Mouse (Mus musculus) mature B cell (primary cell): Measurements from ENCODE around the gene Sdsl.

Source experiments
- in situ Hi-C: fragments of 300-500 bp; cut with MboI; formaldehyde crosslinking; loops from 2 replicates; pipeline ENCODE4 v1.14.3; 2019

Gene Sdsl

GRCm38 (mm10) chr5:120456841-120457554 is 15.6 kb downstream of the Sdsl start:
- in situ Hi-C loops = no loop called here

DNA sequence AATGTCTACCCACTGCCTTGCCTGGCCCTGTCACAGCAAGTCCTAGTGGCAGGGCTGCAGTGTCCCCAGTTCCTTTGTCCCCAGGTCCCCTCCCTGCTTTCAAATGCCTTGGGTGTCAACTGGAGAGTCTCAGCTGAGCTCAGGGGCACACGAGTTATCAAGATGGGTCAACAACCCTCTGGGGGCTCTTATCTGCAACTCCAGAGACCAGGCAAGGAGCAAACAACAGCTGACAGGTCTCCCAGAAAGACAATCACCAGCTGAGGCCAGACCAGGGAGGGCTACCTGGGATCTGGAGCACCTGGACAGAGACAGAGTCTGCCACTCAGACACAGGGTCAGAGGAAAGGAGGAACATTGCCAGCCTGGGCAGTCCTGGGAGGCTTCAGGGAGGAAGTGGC is 16.4 kb downstream of the Sdsl start:
- in situ Hi-C loops = no loop called here

DNA sequence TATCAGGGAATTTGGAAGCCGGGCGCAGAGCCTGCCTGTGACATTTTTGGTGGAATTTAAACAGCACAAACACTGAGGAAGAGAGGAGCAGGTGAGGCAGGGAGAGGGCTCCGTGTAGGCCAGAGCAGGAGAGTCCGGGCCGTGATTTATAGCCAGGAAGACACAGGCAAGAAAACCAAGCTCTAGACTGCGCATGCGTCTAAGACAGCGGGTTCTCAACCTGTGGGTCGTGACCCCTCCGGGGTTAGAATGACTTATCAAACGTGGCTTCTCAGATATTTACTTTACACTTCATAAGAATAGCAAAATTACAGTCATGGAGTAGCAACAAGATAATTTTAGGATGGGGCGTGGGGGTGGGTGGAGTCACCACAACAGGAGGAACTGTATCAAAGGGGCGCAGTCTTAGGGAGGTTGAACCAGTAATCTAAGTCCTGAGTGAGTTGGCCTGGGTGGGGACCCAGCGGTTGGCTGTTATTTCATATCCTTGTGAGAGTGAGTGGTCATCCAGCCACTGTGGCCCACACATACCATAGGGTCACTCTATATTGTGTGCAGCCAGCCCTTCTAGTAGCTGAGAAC is 17.8 kb downstream of the Sdsl start:
- in situ Hi-C loops = no loop called here

DNA sequence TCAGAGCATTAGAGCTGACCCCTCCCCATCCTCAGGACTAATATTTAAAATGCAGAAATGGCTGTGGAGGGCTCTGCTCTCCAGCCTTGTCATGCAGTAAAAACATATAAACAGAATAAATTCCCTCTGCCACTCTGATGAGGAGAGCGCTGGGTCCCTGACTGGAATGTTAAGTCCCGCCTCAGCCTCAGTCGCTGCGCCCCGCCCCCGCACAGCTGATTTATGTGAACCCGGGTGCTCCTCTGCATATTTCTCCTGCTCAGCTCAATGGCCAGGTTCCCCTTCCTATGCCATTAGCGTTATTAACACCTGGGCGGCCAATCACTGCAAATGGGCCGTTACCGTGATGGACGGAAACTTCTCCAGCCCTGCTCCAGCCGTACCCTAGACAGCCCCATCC is 25.3 kb downstream of the Sdsl start:
- in situ Hi-C loops = no loop called here

DNA sequence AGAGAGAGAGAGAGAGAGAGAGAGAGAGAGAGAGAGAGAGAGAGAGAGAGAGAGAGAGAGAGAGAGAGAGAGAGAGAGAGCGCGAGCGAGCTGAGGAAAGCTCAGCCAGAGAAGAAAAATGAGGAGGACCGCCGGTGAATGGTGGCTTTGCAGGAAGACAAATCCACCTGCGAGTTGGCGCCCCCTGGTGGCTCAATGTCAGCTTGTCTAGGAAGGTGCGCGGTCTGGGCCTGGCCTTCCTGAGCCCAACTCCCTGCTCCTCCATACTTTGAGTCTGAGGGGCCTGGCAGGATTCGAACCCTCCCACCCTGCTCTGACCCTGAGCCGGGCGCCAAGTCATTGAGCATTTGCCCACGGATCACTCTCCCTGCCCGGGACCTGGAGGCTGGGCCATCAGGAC is 31.9 kb downstream of the Sdsl start:
- in situ Hi-C loops = no loop called here

DNA sequence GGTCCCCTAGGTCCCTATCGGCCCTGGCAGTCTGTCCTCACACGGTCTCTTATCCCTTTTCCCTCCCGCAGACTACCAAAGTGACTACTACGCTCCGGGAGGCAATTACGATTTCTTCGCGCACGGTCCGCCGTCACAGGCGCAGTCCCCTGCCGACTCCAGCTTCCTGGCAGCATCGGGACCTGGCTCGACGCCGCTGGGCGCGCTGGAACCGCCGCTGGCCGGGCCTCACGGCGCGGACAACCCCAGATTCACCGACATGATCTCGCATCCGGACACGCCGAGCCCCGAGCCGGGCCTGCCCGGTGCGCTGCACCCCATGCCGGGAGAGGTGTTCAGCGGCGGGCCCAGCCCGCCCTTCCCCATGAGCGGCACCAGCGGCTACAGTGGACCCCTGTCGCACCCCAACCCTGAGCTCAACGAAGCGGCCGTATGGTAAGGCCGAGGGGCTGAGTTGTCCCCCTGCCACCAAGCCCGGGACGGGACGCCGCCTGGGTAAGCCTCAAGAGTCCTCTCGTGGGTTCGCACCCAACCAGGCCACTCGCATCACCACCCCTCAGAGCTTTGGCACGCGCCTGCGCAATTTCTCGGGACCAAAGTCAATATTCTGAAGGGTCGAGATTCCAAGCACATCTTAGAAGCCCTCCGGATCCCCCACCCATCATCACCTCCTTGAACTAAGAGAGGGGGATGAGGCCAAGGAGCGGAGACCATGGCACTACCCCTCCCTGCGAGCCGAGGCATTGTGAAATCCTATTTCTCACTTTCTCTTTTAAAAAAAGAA is 32.5 kb downstream of the Sdsl start:
- in situ Hi-C loops = no loop called here

GRCm38 (mm10) chr5:120438991-120439710 is 33.5 kb downstream of the Sdsl start:
- in situ Hi-C loops = no loop called here

GRCm38 (mm10) chr5:120438469-120438868 is 34.1 kb downstream of the Sdsl start:
- in situ Hi-C loops = no loop called here

DNA sequence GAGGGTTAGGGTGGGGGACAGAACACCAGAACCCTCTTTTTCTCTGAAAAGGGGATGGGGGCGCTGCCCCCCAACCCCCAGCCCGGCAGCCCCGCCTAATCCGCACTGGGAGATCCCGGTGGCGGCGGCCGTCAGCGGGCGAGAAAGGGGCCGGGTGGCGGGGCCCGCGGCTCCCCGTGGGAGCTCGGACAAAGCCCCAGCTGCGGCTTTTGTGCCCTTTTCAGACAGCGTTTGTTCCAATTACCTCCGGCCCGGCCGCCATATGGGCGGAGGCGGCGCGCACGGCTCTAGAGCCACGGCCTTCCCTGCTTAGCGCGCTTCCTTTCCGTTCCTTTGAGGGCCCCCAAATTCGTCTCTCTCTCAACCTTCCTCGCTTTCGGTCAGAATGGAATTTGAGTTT is 34.6 kb downstream of the Sdsl start:
- in situ Hi-C loops = no loop called here

DNA sequence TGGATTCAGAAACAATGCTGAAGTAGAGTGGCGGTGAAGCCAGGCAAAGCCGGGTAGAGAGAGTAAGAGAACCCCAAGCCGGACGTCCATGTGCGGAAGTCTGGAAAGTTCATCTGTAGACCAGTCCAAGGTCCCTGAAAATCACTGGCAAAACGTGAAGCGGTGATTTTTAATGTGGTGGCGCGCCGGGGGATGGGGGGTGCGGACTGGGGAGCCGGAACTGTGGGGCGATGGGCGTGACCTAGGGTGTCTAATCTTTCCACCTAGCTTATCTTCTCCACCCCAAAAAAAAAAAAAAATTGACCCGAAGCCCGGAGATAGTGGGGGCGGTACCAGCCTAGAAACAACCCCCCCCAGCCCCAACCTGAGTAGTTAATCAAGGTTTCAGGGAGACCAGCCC is 35.1 kb downstream of the Sdsl start:
- in situ Hi-C loops = no loop called here

- in situ Hi-C loops = no loop called here
These were observed 35.6 kb downstream of the Sdsl start for GRCm38 (mm10) chr5:120436885-120437495.

DNA sequence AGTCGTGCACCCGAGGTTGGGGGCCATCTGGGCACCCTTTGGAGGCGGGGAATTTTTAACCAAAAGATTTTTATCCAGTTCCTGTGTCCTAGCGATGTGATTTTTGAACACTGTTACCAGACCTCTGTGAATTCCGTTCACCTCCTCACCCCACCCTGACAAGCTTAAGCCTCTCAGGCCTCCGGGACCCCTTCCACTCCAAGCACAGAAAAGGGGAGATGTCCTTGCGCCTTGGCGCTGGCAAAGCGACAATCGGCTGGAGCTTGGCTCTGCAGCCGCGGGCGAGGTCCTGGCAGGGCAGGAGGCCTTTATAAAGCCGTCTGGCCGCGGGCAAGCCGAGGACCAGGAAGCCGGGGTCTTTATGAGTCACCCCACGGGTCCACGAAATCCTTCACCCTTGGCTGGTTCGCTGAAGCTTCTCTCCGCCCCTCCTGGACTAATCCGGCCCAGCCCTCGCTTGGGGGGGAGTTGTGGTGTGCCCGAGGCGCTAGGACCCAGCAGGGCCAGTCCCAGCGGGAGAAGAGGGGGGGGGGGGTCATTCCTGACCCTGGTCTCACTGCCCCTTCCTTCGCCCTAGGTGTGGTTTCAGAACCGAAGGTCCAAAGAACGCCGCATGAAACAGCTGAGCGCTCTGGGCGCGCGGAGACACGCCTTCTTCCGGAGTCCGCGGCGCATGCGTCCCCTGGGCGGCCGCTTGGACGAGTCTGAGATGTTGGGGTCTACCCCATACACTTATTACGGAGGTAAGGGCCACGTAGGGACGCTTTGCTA is 36.7 kb downstream of the Sdsl start:
- in situ Hi-C loops = no loop called here

DNA sequence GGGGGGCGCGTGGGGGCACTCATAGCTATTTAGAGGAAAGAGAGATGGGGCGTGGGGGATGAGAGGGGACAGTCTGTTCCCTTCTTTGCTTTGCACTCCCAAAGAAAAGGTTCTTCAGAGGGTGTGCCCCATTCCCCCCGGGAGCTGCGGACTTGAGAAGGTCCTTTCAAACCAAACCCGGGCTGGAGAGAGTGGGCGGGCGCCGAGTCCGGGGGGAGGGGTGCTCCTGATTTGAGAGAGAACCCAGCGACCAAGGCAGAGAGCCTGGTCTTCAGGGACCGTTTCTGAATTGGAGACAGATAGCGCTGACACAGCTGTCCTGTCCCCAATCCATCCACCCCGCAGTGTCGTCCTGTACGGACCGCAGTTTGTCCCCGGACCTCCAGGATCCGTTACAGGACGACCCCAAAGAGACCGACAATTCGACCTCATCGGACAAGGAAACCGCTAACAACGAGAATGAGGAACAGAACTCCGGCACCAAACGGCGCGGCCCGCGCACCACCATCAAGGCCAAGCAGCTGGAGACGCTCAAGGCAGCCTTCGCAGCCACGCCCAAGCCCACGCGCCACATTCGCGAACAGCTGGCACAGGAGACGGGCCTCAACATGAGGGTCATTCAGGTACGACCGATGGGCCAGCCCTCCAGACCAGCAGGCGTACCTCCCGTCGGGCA is 37.5 kb downstream of the Sdsl start:
- in situ Hi-C loops = no loop called here

- in situ Hi-C loops = no loop called here
These were observed 38.3 kb downstream of the Sdsl start for GRCm38 (mm10) chr5:120434231-120434735.

- in situ Hi-C loops = no loop called here
These were observed 39.4 kb downstream of the Sdsl start for GRCm38 (mm10) chr5:120433135-120433760.

DNA sequence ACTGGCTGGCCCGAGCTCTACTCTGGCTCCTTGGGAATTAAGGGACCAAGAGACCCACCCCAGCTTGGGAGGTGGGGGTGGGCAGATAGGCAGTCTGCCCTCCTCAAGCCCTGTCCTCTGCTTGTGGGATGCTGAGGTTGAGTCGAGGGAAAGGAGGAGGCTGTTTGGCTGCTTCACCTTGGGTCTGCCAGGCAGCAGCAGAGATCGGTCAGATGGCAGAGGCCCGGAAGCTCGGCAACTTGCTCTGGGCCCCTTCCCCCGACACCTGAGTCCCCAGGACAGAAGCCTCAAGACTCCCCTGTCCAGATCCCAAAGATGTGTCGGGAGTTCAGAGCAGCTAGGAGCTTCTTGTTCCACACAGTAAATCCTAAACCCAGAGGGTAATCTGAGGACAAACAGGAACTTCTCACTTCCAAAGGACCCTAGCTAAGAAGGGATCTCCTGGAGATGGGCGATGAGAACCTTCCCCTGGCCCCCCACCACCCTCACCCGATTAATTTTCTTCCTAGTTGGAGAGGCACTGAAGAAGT is 40.1 kb downstream of the Sdsl start:
- in situ Hi-C loops = no loop called here

GRCm38 (mm10) chr5:120431649-120432485 is 40.7 kb downstream of the Sdsl start, which contains the start of gene Lhx5:
Lhx5 (plus strand) TSS chr5:120431699.
- in situ Hi-C loops = no loop called here

GRCm38 (mm10) chr5:120431001-120431583 is 41.5 kb downstream of the Sdsl start:
- in situ Hi-C loops = no loop called here
